In the genomic region with DNA sequence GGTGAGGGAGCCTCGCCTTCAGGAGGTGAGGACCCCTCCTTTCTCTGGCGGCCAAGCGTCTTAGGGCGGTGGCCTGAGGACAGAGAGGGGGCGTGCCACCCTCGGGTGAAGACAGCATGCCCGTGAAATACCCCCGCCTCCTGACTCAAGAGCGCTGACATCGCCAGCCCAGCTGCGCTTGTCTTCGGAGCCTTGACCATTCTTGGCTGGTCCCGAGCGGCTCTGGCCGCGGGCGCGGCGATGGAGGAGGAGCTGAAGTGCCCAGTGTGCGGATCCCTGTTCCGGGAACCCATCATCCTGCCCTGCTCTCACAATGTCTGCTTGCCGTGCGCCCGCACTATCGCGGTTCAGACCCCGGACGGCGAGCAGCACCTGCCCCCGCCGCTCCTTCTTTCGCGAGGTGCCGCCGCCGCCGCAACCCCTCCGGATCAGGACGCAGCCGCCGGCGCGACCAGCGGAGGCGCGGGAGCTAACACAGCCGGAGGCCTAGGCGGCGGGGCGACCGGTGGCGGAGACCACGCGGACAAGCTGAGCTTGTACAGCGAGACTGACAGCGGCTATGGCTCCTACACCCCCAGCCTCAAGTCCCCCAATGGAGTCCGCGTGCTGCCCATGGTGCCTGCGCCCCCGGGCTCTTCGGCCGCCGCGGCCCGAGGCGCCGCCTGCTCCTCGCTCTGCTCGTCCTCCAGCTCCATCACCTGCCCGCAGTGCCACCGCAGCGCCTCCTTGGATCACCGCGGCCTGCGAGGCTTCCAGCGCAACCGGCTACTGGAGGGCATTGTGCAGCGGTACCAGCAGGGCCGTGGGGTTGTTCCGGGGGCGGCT, we compare ENCODE assay signal across 8 mouse cellular contexts. TPM values are rescaled to one million over a fixed set of nuclear protein-coding genes. Genes with fewer than 3 reads are reported as not detected.
DNase-seq lines count a peak whose midpoint lies in the region; ATAC-seq and TF ChIP-seq lines count a peak whose summit lies in the region.

No protein-coding gene starts in this region.

- peak overlapping the region; percentile 83 for H3K4me3 ChIP-seq in megakaryocyte, embryonic 14.5 days (replicated peaks)
- peak overlapping the region; percentile 73 for H3K4me3 ChIP-seq in forebrain, embryonic 15.5 days
- H3K4me3 ChIP-seq in liver, embryonic 13.5 days (replicated peaks) = peak overlapping the region; percentile 57
- H3K4me3 ChIP-seq in small intestine, adult 2 months (ENCODE audit: low read depth, low read length) = peak overlapping the region; percentile 7

- DNase-seq in embryo, embryonic 10.5 days (ENCODE audit: low spot score) = peak; percentile 18
- no peak for DNase-seq in embryo, embryonic 10 days (ENCODE audit: low spot score)
- DNase-seq in liver, embryonic 13.5 days = no peak
- DNase-seq in testis, postnatal 10 days (ENCODE audit: low spot score) = no peak

- peaks cover 30% of the 10 kb centered on the region for H3K4me1 ChIP-seq in megakaryocyte, embryonic 14.5 days
- H3K4me1 ChIP-seq in forebrain, embryonic 15.5 days = peaks cover 54% of the 10 kb centered on the region
- peaks cover 28% of the 10 kb centered on the region for H3K4me1 ChIP-seq in liver, embryonic 13.5 days (replicated peaks)
- H3K4me1 ChIP-seq in small intestine, adult 2 months (ENCODE audit: control insufficient read depth, insufficient read depth, insufficient read length, low read length) = peaks cover 12% of the 10 kb centered on the region

- ATAC-seq in megakaryocyte, adult 5-6 weeks (ENCODE audit: poor library complexity, severe bottlenecking) = no peak
- ATAC-seq in forebrain, embryonic 15.5 days (replicated peaks) = peak; percentile 6
- ATAC-seq in liver, embryonic 13.5 days (ENCODE audit: low read depth) = no peak; the same call in 1 of the 2 replicates

- H3K27ac ChIP-seq in forebrain, embryonic 15.5 days (replicated peaks) = peak overlapping the region; percentile 97
- no peak overlapping the region for H3K27ac ChIP-seq in liver, embryonic 13.5 days
- no peak overlapping the region for H3K27ac ChIP-seq in small intestine, adult 2 months (ENCODE audit: insufficient read depth, low read depth, low read length)

- H3K36me3 ChIP-seq in megakaryocyte, embryonic 14.5 days (replicated peaks; ENCODE audit: low read length) = no peaks in the 10 kb centered on the region
- peaks cover 1% of the 10 kb centered on the region; the same call in 1 of the 2 replicates for H3K36me3 ChIP-seq in forebrain, embryonic 15.5 days
- no peaks in the 10 kb centered on the region for H3K36me3 ChIP-seq in liver, embryonic 13.5 days
- no peaks in the 10 kb centered on the region for H3K36me3 ChIP-seq in small intestine, adult 2 months (ENCODE audit: control insufficient read depth, insufficient read depth, low read length)

- TF ChIP-seq CTCF in small intestine, adult 2 months (IDR thresholded peaks at IDR 0.05; ENCODE audit: extremely low read depth, insufficient read length, insufficient replicate concordance, low read depth, low read length) = no peak

- TF ChIP-seq POLR2A in small intestine, adult 2 months (IDR thresholded peaks at IDR 0.05; ENCODE audit: low read depth, low read length) = no peak

- WGBS in forebrain, embryonic 15.5 days = under 1% methylated on average over 81 of the region's 81 CpGs
- WGBS in liver, embryonic 13.5 days (ENCODE audit: insufficient replicate concordance) = 2% methylated on average over 79 of the region's 81 CpGs
- 2% methylated on average over 81 of the region's 81 CpGs for WGBS in small intestine, adult 2 months

- H3K4me2 ChIP-seq in forebrain, embryonic 15.5 days (replicated peaks) = peak overlapping the region; percentile 65
- H3K4me2 ChIP-seq in liver, embryonic 13.5 days = peak overlapping the region; percentile 77

- H3K9ac ChIP-seq in forebrain, embryonic 15.5 days (replicated peaks) = peak overlapping the region; percentile 67
- no peak overlapping the region for H3K9ac ChIP-seq in liver, embryonic 13.5 days

- peaks cover 12% of the 10 kb centered on the region for H3K9me3 ChIP-seq in megakaryocyte, embryonic 14.5 days
- H3K9me3 ChIP-seq in forebrain, embryonic 15.5 days = no peaks in the 10 kb centered on the region
- no peaks in the 10 kb centered on the region for H3K9me3 ChIP-seq in liver, embryonic 13.5 days (replicated peaks)

- peaks cover 96% of the 10 kb centered on the region for H3K27me3 ChIP-seq in megakaryocyte, embryonic 14.5 days (replicated peaks)
- H3K27me3 ChIP-seq in forebrain, embryonic 15.5 days = peaks cover 19% of the 10 kb centered on the region
- H3K27me3 ChIP-seq in liver, embryonic 13.5 days = peaks cover 86% of the 10 kb centered on the region
- H3K27me3 ChIP-seq in small intestine, adult 2 months (ENCODE audit: control insufficient read depth, insufficient read depth, low read length) = peaks cover 37% of the 10 kb centered on the region

RNA-seq across cellular contexts. Expression of a gene that starts 1.0 kb away (rescaled TPM):
- 0.09 TPM in 1 of 2 replicates, not detected in the other for polyA plus RNA-seq in megakaryocyte, embryonic 14.5 days (2012; ENCODE audit: insufficient read depth, low replicate concordance)
- total RNA-seq in megakaryocyte, adult 5-6 weeks (2015) = not detected in 2 replicates
- 0.04 TPM in 1 of 2 replicates, not detected in the other for total RNA-seq in megakaryocyte, adult 5-6 weeks (2017)
- 23.9 and 26.0 TPM in 2 replicates for polyA plus RNA-seq in forebrain, embryonic 15.5 days (2015; fragmentation: Nextera tagmentation; extraction: Ambion mirVana)
- polyA plus RNA-seq in liver, embryonic 13.5 days (2015; fragmentation: Nextera tagmentation; extraction: Ambion mirVana) = 0.03 TPM in 1 of 2 replicates, not detected in the other
- 0.05 and 0.09 TPM in 2 replicates for polyA plus RNA-seq in small intestine, adult 2 months (2012; rRNA removed)

RNA-seq across cellular contexts. Expression of a gene that starts 42.2 kb away (rescaled TPM):
- polyA plus RNA-seq in megakaryocyte, embryonic 14.5 days (2012; ENCODE audit: insufficient read depth, low replicate concordance) = not detected in 2 replicates
- total RNA-seq in megakaryocyte, adult 5-6 weeks (2015) = 0.98 and 1.3 TPM in 2 replicates
- 0.33 TPM in 1 of 2 replicates, not detected in the other for total RNA-seq in megakaryocyte, adult 5-6 weeks (2017)
- polyA plus RNA-seq in forebrain, embryonic 15.5 days (2015; fragmentation: Nextera tagmentation; extraction: Ambion mirVana) = 0.18 and 0.46 TPM in 2 replicates
- polyA plus RNA-seq in liver, embryonic 13.5 days (2015; fragmentation: Nextera tagmentation; extraction: Ambion mirVana) = 2.6 and 2.9 TPM in 2 replicates
- 1.4 and 1.7 TPM in 2 replicates for polyA plus RNA-seq in small intestine, adult 2 months (2012; rRNA removed)

Comparison
In these comparisons a context has a peak if more than half of its experiments do, and no peak if none do; other contexts are left out.
1. H3K4me3 ChIP-seq: peak in every context shown above with its lines; median percentile 83 in megakaryocyte, embryonic 14.5 days; 73 in forebrain, embryonic 15.5 days; 57 in liver, embryonic 13.5 days; 7 in small intestine, adult 2 months.
2. RNA of a gene that starts 1.0 kb away (polyA plus RNA-seq): 23.9 to 26.0 TPM in forebrain, embryonic 15.5 days; 0.09 TPM in megakaryocyte, embryonic 14.5 days, 0.05 to 0.09 TPM in small intestine, adult 2 months and 0.03 TPM in liver, embryonic 13.5 days; every median in the first group is over 10 times any median in the second.